Mouse (Mus musculus) myocyte (in vitro differentiated cells): ENCODE measurements around the gene Acpp. TPM values are rescaled to one million over a fixed set of nuclear protein-coding genes. Genes with fewer than 3 reads are reported as not detected.
A peak's percentile ranks its signal among the peaks of the same experiment; 100 is the strongest.

Source experiments
- H3K27me3 ChIP-seq: one replicate; pipeline ENCODE4 v1.6.1; 2011; ENCODE audit not compliant: control insufficient read depth, insufficient read depth, insufficient read length
- H3K36me3 ChIP-seq: one replicate; pipeline ENCODE4 v1.6.1; 2011; ENCODE audit not compliant: control insufficient read depth, insufficient read depth
- H3K4me2 ChIP-seq: one replicate; pipeline ENCODE4 v1.6.1; 2011; ENCODE audit warnings: low read depth, control low read depth
- H3K4me3 ChIP-seq: one replicate; pipeline ENCODE4 v1.5.1; 2011; ENCODE audit warnings: mild to moderate bottlenecking, control low read depth, moderate library complexity
- H3K79me2 ChIP-seq: one replicate; pipeline ENCODE4 v1.6.1; 2011; ENCODE audit not compliant: control insufficient read depth, insufficient read depth
- H3ac ChIP-seq: one replicate; pipeline ENCODE4 v1.6.1; 2011; ENCODE audit not compliant: control insufficient read depth, insufficient read length
- CEBPB ChIP-seq: IDR thresholded peaks from 2 replicates; pipeline ENCODE4 v1.6.1; 2011; ENCODE audit warnings: mild to moderate bottlenecking, moderate library complexity; ENCODE audit not compliant: poor library complexity, insufficient read depth, severe bottlenecking
- E2F4 ChIP-seq: IDR thresholded peaks from one replicate; pipeline ENCODE4 v1.6.1; 2011; ENCODE audit warnings: mild to moderate bottlenecking, control low read depth, moderate library complexity; ENCODE audit not compliant: insufficient read depth
- MAX ChIP-seq: IDR thresholded peaks from one replicate; pipeline ENCODE4 v1.6.1; 2011; ENCODE audit warnings: low read depth, mild to moderate bottlenecking, control low read depth
- MYOD1 ChIP-seq, 3 experiments: IDR thresholded peaks; one replicate each; pipeline ENCODE4 v1.6.1; 2011; ENCODE audit warnings: control low read depth in 2 of 3, low read depth in 2 of 3, mild to moderate bottlenecking in 2 of 3, moderate library complexity in 1 of 3; ENCODE audit not compliant: insufficient read length in 2 of 3, control insufficient read depth in 1 of 3
- MYOG ChIP-seq, 3 experiments: IDR thresholded peaks; one replicate each; pipeline ENCODE4 v1.6.1; 2011; ENCODE audit warnings: control low read depth in 2 of 3, low read depth in 2 of 3, mild to moderate bottlenecking in 2 of 3; ENCODE audit not compliant: insufficient read length in 2 of 3, control insufficient read depth in 1 of 3, insufficient read depth in 1 of 3
- POLR2A ChIP-seq: IDR thresholded peaks from one replicate; pipeline ENCODE4 v1.6.1; 2011; ENCODE audit warnings: low read depth, mild to moderate bottlenecking, control low read depth, moderate library complexity; ENCODE audit not compliant: insufficient read length
- POLR2AphosphoS2 ChIP-seq: IDR thresholded peaks from one replicate; pipeline ENCODE4 v1.6.1; 2011; ENCODE audit warnings: low read depth, control low read depth; ENCODE audit not compliant: insufficient read length
- REST ChIP-seq: IDR thresholded peaks from one replicate; pipeline ENCODE4 v1.6.1; 2011; ENCODE audit warnings: mild to moderate bottlenecking, control low read depth, moderate library complexity; ENCODE audit not compliant: insufficient read depth, insufficient read length
- SRF ChIP-seq: IDR thresholded peaks from one replicate; pipeline ENCODE4 v1.6.1; 2011; ENCODE audit warnings: low read depth; ENCODE audit not compliant: control insufficient read depth, insufficient read length
- TCF12 ChIP-seq: IDR thresholded peaks from one replicate; pipeline ENCODE4 v1.6.1; 2011; ENCODE audit warnings: mild to moderate bottlenecking, control low read depth; ENCODE audit not compliant: poor library complexity, insufficient read depth, severe bottlenecking
- TCF3 ChIP-seq: IDR thresholded peaks from one replicate; pipeline ENCODE4 v1.6.1; 2011; ENCODE audit warnings: low read depth, control low read depth; ENCODE audit not compliant: insufficient read length
- USF1 ChIP-seq: IDR thresholded peaks from one replicate; pipeline ENCODE4 v1.6.1; 2011; ENCODE audit warnings: low read depth, mild to moderate bottlenecking, control low read depth, moderate library complexity
- polyA plus RNA-seq: library from polyadenylated mRNA; unstranded; fragments of >200 nt; fragmentation: generic; extraction: Trizol; gene quantifications from one replicate; pipeline ENCODE4 v1.2.1, GENCODE M21; 2012; ENCODE audit warnings: missing spikeins

Acpp gene
- 0.35 TPM for polyA plus RNA-seq

- Histone ChIP-seq H3K36me3 (no peaks in the 10 kb centered on the region), H3ac (no peak within 1 kb of the TSS), H3K27me3 (no peaks in the 10 kb centered on the region), H3K4me2 (no peak within 1 kb of the TSS), H3K79me2 (no peaks in the 10 kb centered on the region), H3K4me3 (no peak within 1 kb of the TSS)
- no peak for TF ChIP-seq E2F4
- no peak for TF ChIP-seq POLR2A
- no peak for TF ChIP-seq SRF
These were observed at the start of gene Acpp for GRCm38 (mm10) chr9:104337183-104337931. Gene Acpp (minus strand): TSS chr9:104337748.

- TF ChIP-seq MAX: no peak
- TF ChIP-seq POLR2A: no peak
- TF ChIP-seq MYOD1 (IDR thresholded peaks at IDR 0.05; ENCODE audit: control insufficient read depth in 1 of 3, insufficient read length in 2 of 3, low read depth in 2 of 3): no peak
- no peak for TF ChIP-seq REST
- no peak for TF ChIP-seq CEBPB
- TF ChIP-seq SRF: no peak
- no peak for TF ChIP-seq POLR2AphosphoS2
- TF ChIP-seq TCF3: no peak
- H3K79me2 ChIP-seq: no peaks in the 10 kb centered on the region
- H3ac ChIP-seq: no peak overlapping the region
- H3K4me2 ChIP-seq: no peak overlapping the region
- H3K27me3 ChIP-seq: no peaks in the 10 kb centered on the region
- no peak overlapping the region for H3K4me3 ChIP-seq
- H3K36me3 ChIP-seq: no peaks in the 10 kb centered on the region
These were observed 45.1 kb upstream of the Acpp start for GRCm38 (mm10) chr9:104382571-104383170.

- H3K79me2 ChIP-seq: no peaks in the 10 kb centered on the region
- no peak overlapping the region for H3K4me3 ChIP-seq
- no peak overlapping the region for H3ac ChIP-seq
- no peak for TF ChIP-seq MYOG (IDR thresholded peaks at IDR 0.05; ENCODE audit: control insufficient read depth in 1 of 3, insufficient read depth in 1 of 3, insufficient read length in 2 of 3, low read depth in 2 of 3)
- no peak for TF ChIP-seq TCF12
- no peak for TF ChIP-seq POLR2AphosphoS2
- no peak for TF ChIP-seq E2F4
- no peak for TF ChIP-seq TCF3
- no peak for TF ChIP-seq REST
- no peak for TF ChIP-seq SRF
- TF ChIP-seq MAX: no peak
- TF ChIP-seq USF1: no peak
- no peak for TF ChIP-seq MYOD1 (IDR thresholded peaks at IDR 0.05; ENCODE audit: control insufficient read depth in 1 of 3, insufficient read length in 2 of 3, low read depth in 2 of 3)
- no peak for TF ChIP-seq POLR2A
- TF ChIP-seq CEBPB: no peak
- no peaks in the 10 kb centered on the region for H3K36me3 ChIP-seq
- H3K4me2 ChIP-seq: peak overlapping the region; percentile 15
- no peaks in the 10 kb centered on the region for H3K27me3 ChIP-seq
These were observed 42.1 kb upstream of the Acpp start for GRCm38 (mm10) chr9:104379532-104380162.

DNA sequence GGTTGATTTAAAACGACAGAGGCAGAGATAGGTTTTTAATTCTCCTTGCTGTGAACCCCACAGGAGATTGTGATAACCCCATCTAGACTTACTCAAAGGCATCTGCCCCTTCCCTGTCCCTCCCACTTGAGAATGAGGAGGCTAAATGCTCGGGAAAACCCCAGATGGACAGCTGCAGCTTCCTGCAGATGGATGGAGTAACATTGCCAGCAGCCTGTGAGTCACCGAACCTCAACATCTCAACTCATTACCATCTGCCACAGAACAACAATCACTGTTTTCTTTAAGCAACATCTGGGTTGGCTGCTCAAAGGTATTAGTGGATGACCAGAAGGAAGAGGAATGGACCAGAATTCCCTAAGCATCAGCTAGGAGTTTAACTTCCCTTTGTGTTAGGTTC lies 38.0 kb upstream of the Acpp start:
- 0 out of 2 replicates have a peak, but pooled peaks have one; percentile 52 for TF ChIP-seq CEBPB
- peak; percentile 82 for TF ChIP-seq TCF12
- TF ChIP-seq POLR2AphosphoS2: no peak
- peak in 2 of 3 experiments; percentile 47 to 86 for TF ChIP-seq MYOG (IDR thresholded peaks at IDR 0.05; ENCODE audit: control insufficient read depth in 1 of 3, insufficient read depth in 1 of 3, insufficient read length in 2 of 3, low read depth in 2 of 3)
- TF ChIP-seq TCF3: peak; percentile 49
- TF ChIP-seq MYOD1 (IDR thresholded peaks at IDR 0.05; ENCODE audit: control insufficient read depth in 1 of 3, insufficient read length in 2 of 3, low read depth in 2 of 3): peak; percentile 49 to 96 (median 95)
- no peak for TF ChIP-seq REST
- no peak for TF ChIP-seq MAX
- no peak for TF ChIP-seq E2F4
- Histone ChIP-seq H3K27me3 (no peaks in the 10 kb centered on the region), H3K79me2 (no peaks in the 10 kb centered on the region), H3K36me3 (no peaks in the 10 kb centered on the region), H3K4me2 (peak overlapping the region; percentile 58), H3ac (no peak overlapping the region), H3K4me3 (no peak overlapping the region)
